Mouse (Mus musculus) cerebellum, adult 11-12 months (tissue): ENCODE data around the gene Rasgrf2.

Experiments
- DNase-seq: peaks from one replicate; pipeline ENCODE4 v3.0.0; 2022

Gene Rasgrf2

DNA sequence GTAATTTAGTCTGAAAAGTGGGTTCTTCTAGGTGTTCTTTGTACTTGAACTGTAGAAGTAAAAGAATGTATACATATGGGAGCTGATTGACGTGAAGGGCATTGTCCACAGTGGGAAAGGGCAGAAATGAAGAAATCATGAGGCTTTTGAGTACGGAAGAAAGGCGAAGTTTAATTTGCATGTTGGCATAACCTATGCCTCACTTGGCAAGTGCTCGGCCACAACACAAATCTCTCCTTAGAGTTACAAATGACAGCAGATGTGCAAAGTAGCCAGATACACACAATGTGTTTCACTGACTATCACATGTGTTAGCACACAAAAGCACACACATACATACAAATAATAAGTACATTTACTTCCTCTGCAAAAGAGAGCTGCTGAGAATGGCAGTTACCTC is 251.2 kb downstream of the Rasgrf2 start:
- no peak for DNase-seq

DNA sequence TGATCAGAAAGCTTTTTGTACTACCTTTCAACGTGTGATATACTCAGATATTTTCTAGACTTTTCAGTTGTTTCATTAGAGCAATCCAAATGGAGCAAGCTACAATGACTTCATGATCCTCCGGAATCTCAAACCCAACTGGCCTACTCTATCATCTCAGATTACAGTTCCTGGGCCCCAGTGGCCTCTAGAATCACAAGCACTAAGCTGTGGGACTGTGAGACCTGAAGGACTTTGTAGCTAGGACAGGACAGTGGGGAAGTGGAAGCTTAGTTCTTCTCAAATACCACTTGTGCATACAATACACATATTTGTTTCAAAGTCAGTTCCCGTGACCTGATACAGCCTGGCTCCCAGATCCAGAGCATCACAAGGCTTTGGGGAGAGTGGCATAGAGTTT is 253.5 kb downstream of the Rasgrf2 start:
- no peak for DNase-seq

DNA sequence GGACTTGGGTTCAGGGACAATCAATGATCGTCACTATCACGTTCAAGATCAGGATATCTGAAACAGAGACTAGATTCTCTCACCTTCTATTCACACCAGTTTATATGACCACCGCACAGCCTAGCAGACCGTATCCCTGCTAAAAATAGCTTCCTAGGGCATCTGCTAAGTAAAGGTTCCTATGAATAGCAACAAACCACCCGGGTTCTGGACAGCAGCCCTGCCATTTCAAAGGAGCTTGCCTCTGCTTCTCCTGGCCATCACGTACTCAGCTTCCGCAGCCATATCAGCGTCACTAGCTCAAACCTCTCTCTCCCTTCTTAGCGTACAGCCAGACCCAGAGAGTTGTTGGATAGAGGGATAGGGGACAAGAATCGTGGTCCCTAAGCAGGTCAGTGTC is 254.1 kb downstream of the Rasgrf2 start:
- no peak for DNase-seq

DNA sequence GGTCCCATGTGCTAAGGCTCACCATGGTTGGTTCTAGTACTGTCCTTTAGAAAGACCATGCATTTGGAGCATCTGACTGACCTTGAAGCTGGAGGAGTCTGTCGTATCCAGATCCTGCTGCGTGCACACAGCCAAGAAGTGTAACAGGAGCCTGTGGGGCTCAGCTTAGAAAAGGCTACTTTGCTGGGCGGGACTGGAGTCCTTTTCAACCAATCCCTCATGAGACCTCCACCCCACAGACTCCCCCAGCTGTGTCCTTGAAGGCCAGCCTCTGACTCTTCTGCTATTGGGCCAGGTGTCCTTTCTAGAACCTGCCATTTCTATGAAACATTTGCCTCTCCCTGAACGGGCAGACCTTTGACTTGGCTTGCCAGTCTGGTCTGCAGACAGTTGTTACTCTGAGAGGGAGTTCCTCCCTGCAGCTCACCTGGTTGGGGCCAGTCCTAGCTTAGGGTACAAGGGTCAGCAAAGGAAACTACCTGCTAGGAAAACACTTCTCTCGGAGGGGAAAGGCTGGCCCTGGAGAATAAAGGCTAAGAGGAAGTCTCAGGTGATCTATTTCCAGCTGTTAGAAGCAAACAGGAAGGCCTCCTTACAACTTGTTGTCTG is 254.6 kb downstream of the Rasgrf2 start, which contains the start of gene Ckmt2:
Gene Ckmt2 (minus strand): TSS at position 145 of the 609 bp plus-strand sequence.
- no peak for DNase-seq

DNA sequence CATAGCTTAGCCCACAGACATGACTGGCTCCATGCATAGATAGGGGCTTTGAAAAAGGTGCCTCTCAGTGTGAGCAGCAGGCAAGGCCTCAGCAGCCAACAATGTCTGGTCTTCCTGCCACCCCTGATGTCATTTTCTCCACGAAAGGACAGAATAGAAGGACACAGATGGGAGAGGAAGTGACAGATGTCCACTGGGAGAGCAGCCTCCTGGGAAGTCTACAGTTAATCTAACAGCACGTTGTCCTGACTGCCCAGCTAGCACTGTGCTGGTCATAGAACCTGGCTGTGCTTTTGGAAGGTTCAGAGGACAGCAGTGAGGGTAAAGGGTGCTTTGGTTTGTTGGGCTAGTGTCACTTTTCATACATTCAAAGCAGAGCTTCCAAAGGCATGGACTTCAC is 255.9 kb downstream of the Rasgrf2 start:
- no peak for DNase-seq

DNA sequence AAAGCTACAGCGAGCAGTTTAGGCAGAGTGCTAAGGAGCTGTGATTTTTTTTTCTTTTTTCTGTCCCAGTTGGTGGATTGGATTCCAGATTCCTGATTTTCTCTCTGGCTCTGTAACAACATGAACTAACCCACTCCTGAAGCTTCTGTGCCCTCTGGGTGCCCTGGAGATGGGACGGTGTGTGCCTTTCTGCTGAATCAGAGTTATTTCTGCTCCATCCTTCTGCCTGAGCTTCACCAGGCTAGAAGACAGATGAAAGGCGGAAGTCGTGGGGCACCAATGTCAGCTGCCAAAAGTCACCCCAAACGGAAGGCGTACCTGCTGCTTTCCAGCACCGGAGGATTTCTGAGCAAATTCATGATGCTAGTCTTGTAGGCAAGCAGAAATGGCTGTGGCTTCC is 256.9 kb downstream of the Rasgrf2 start:
- no peak for DNase-seq

DNA sequence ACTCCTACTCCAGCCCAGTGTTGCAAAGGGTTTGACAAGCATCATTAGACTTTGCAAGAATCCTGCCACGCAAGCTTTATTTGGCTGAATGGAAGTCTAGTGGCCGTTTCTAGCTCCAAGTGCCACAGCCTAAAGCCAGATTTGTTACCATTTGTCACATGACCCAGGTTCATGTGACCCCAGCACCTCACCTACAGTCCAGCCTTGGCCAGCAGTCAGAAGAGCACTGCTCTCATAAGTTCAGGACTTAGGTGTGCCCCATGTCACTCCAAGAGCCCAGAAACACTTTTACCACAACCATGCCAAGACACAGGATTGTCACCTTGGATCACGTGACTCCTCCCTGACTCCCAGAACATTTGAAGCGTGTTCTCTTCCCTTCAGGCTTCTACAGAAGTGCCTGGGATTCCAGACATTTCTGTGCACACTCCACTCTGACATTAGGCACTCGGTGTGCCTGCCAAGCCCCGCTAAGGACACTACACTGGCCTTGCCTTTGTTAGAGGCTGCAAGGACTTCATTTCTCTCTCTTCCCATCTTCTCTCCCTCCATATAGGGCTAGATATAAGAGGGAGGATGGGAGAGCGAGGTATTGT is 257.6 kb downstream of the Rasgrf2 start:
- no peak for DNase-seq

DNA sequence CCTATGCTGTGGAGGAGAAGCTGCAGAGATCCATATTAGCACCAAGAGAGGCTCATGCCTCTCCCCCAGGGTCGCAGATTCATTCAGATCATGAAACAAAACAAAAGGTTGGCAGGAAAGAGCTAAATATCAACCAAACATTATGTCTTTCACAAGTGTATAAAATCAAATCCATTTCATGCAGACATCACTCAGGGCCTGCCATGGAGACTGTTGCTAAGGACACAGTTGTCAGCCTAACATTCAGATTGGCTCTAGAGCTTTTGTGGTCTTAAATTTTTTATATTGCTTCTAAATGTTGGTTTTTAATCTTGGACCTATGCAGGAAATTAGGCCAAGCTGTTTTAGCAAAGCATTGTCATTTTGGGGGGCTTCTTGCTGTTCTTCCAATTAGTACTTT is 262.9 kb downstream of the Rasgrf2 start:
- DNase-seq, result no peak

DNA sequence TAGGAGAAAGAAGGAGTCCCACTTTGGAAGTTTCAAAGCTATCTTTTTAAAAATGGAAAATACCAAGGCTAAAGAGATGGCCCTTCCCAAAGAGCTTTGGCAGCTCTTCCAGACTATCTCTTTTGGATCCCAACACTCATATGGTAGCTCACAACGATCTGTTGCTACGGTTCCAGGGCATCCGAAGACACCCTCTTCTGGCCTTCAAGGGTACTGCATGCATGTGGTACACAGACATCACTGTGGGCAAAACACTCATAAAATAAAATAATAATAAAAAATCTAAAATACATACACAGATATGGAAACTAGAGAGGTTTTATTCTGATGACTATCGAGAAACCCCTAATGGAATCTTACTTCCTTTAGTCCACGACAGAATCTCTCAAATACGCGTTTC is 272.6 kb downstream of the Rasgrf2 start:
- no peak for DNase-seq

DNA sequence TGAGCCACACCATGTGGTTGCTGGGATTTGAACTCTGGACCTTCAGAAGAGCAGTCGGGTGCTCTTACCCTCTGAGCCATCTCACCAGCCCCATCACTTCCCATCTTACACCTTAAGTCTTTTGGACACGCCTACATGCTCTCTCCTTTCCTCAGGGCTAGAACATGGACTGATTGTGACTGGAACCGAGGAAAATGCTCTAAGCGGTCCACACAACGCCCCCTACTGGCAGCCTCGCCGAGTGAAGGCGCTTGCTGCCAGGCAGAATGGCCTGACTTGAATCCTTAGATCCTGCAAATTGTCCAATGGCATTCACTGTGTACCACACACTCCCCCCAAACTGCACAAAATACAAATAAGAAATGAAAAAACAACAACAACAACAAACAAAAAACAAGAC is 274.0 kb downstream of the Rasgrf2 start:
- no peak for DNase-seq

DNA sequence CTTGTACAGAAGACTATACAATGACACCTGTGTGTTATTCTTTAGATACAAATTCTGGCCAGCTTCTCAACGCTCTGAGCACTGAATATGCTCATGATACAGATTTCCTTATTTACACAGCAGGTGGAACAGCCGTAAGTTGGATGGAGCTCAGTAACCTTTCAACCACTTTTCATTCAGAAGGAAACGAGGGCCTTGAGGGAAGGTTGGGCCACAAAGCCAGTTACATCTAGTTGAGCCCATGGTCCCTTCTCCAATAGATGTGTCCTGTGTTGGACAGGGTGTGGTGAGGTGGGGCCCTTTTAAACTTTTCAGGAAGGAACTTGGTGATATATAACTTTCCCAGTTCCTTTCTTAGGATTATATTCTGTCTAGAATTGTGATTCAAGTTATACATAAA is 277.0 kb downstream of the Rasgrf2 start:
- no peak for DNase-seq
